Mouse (Mus musculus) stomach, postnatal 0 days (tissue): ENCODE results near the gene Mrm3.

Source experiments
- CTCF ChIP-seq: IDR thresholded peaks from 2 replicates; pipeline ENCODE4 v1.5.1; 2016; ENCODE audit warnings: antibody characterized with exemption, low read depth, mild to moderate bottlenecking, moderate library complexity
- EP300 ChIP-seq: optimal IDR thresholded peaks from 2 replicates; pipeline ENCODE3; 2016; ENCODE audit warnings: antibody characterized with exemption

DNA sequence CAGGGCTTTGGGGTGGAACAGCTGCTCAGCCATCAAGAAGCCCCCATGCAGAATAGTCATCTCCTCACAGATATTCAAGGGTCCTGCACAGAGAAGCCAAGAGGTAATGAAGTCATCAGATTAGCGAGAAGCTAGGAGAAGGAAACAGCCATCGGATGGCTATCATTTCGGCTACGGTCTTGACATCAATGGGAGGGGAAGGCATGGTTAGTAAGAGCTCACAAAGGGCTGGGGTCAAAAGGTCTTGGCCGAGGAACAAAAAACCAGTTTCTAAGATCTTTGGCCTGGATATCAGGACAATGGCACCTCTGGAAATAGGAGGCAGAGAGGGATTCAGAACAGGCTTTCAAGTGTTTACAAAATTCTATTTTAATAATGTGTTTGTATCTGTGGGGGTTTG lies 29.7 kb upstream of the Mrm3 start:
- TF ChIP-seq EP300: no peak
- TF ChIP-seq CTCF: no peak
